Mouse (Mus musculus) bone marrow, adult 2 months (tissue): ENCODE results near the gene Kcnh1.

Experiments
- CTCF ChIP-seq: fragments of 200-500 bp; IDR thresholded peaks from 2 replicates; pipeline ENCODE4 v1.5.1; 2011; ENCODE audit warnings: low read length, control low read depth; ENCODE audit not compliant: control insufficient read depth, insufficient read depth
- POLR2A ChIP-seq: fragments of 200-500 bp; IDR thresholded peaks from 2 replicates; pipeline ENCODE4 v1.6.1; 2011; ENCODE audit warnings: low read depth, mild to moderate bottlenecking, control low read depth, low read length, borderline replicate concordance; ENCODE audit not compliant: control insufficient read depth

- TF ChIP-seq POLR2A (no peak), CTCF (no peak)
Measured at GRCm38 (mm10) chr1:192293391-192293790, 102.8 kb downstream of the Kcnh1 start.
